Mouse (Mus musculus) T-cell, adult 2 months (primary cell): Measurements from ENCODE around the gene Dennd5b.
"Not testable (repeated sequence)": the region's sequence is repeated elsewhere in the genome, so short reads cannot be mapped to it uniquely, and the experiment has no call there.

Experiments used
- DNase-seq: peaks from one replicate; pipeline ENCODE4 v3.0.0; 2022; ENCODE audit warnings: low spot score

Dennd5b gene

GRCm38 (mm10) chr6:149010766-149011301 lies 90.6 kb downstream of the Dennd5b start:
- no peak for DNase-seq

- DNase-seq: no peak
These were observed 96.5 kb downstream of the Dennd5b start for GRCm38 (mm10) chr6:149005009-149005408.

GRCm38 (mm10) chr6:148994327-148994999 lies 107.0 kb downstream of the Dennd5b start:
- DNase-seq: no peak

- DNase-seq: peak; percentile 3
These were observed 108.1 kb downstream of the Dennd5b start for GRCm38 (mm10) chr6:148993117-148994077.

- no peak for DNase-seq
These were observed 108.9 kb downstream of the Dennd5b start for GRCm38 (mm10) chr6:148992373-148993116.

GRCm38 (mm10) chr6:148991660-148992372 lies 109.7 kb downstream of the Dennd5b start:
- DNase-seq: no peak

GRCm38 (mm10) chr6:148989792-148990491 lies 111.5 kb downstream of the Dennd5b start:
- DNase-seq: not testable (repeated sequence)

GRCm38 (mm10) chr6:148986003-148986402 lies 115.5 kb downstream of the Dennd5b start:
- no peak for DNase-seq

GRCm38 (mm10) chr6:148980495-148980894 lies 121.0 kb downstream of the Dennd5b start:
- DNase-seq: no peak

GRCm38 (mm10) chr6:148975096-148975495 lies 126.4 kb downstream of the Dennd5b start:
- no peak for DNase-seq

GRCm38 (mm10) chr6:148972891-148973290 lies 128.6 kb downstream of the Dennd5b start:
- DNase-seq: no peak

- no peak for DNase-seq
These were observed 129.2 kb downstream of the Dennd5b start for GRCm38 (mm10) chr6:148972059-148972848.

- DNase-seq: no peak
These were observed 130.0 kb downstream of the Dennd5b start for GRCm38 (mm10) chr6:148971385-148971940.

GRCm38 (mm10) chr6:148961285-148961684 lies 140.2 kb downstream of the Dennd5b start:
- peak; percentile 68 for DNase-seq

- no peak for DNase-seq
These were observed 141.8 kb downstream of the Dennd5b start for GRCm38 (mm10) chr6:148959540-148960238.

GRCm38 (mm10) chr6:148958712-148959111 lies 142.8 kb downstream of the Dennd5b start:
- DNase-seq: peak; percentile 13

- DNase-seq: no peak
These were observed 144.4 kb downstream of the Dennd5b start for GRCm38 (mm10) chr6:148957046-148957445.

- DNase-seq: no peak
These were observed 145.6 kb downstream of the Dennd5b start for GRCm38 (mm10) chr6:148955641-148956420.
